Mouse (Mus musculus) adrenal gland, adult 18-20 months (tissue): Measurements from ENCODE around the gene Nupl2. TPM values are rescaled to one million over a fixed set of nuclear protein-coding genes. Genes with fewer than 3 reads are reported as not detected.

Experiments used
- DNase-seq, 2 experiments: peaks; one replicate each; pipeline ENCODE4 v3.0.0; 2021 to 2022; ENCODE audit warnings: low spot score in 2 of 2
- total RNA-seq, 2 experiments: library from RNA; stranded (reverse); gene quantifications; 1 replicate in 1 of 2; 2 replicates in 1 of 2; pipeline ENCODE4 v1.2.3; 2021

Nupl2 gene
- total RNA-seq, 2 experiments from 2014 or later = 6.8 to 7.2 TPM

DNA sequence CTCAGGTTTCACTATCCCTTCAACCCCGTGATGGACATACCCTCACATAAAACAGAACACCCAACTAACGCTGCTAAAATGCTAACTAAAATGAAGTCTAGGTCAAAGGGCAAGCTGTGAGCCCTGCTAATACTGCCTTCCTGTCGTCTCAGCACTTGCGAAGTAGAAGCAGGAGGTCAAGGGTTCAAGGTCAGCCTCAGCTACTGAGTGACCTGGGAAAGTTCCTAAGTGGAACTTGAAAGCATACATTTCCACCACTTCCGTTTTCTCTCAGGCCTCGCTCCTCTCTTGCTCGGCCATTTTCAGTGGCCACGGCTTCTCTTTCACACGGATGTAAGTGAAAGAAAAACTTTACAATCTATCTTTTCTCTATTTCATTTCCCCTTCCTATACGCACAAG is 43.2 kb downstream of the Nupl2 start:
- no peak for DNase-seq

GRCm38 (mm10) chr5:24208505-24208904 is 43.7 kb downstream of the Nupl2 start:
- no peak for DNase-seq

GRCm38 (mm10) chr5:24213861-24214546 is 49.2 kb downstream of the Nupl2 start:
- no peak for DNase-seq

- no peak for DNase-seq
Observed at GRCm38 (mm10) chr5:24214547-24214878, 49.8 kb downstream of the Nupl2 start.

DNA sequence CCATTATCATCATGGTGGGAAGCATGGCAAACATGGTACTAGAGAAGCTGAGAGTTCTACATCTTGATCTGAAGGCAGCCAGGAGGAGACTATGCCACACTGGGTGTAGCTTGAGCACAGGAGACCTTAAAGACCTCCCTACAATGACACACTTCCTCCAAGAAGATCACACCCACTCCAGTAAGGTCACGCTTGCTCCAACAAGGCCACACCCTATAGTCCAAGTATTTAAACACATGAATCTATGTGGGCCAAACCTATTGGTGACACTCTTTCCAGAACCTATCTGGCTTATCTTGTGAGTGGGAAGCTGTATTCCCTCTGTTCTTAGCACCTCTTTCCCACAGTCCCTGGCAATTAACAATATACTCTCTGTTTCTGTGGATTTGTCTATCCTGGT is 50.1 kb downstream of the Nupl2 start:
- no peak for DNase-seq

Other genes starting within 250 kb of the Nupl2 start
- 100 to 1,000 TPM in 1 of 2 experiments, 10 to 100 TPM in 1; 51.9 to 156 TPM for gene Fam126a, start 134.3 kb upstream of the Nupl2 start, total RNA-seq
- gene Klhl7, start 64.4 kb upstream of the Nupl2 start, total RNA-seq = 10 to 100 TPM; 32.2 to 36.7 TPM
- 10 to 100 TPM; 13.1 to 15.5 TPM for gene Kcnh2, start 186.6 kb downstream of the Nupl2 start, total RNA-seq
- 10 to 100 TPM in 1 of 2 experiments, 1 to 10 TPM in 1; 9.1 to 16.3 TPM for gene Nos3, start 199.8 kb downstream of the Nupl2 start, total RNA-seq
- 1 to 10 TPM; 1.3 to 2.6 TPM for gene Atg9b, start 227.2 kb downstream of the Nupl2 start, total RNA-seq
- 10 to 100 TPM; 76.4 to 88.2 TPM for gene Abcb8, start 228.7 kb downstream of the Nupl2 start, total RNA-seq
- gene Asic3, start 248.4 kb downstream of the Nupl2 start, total RNA-seq = under 1 TPM in 1 of 2 experiments, not detected in 1; 0.33 TPM